Mouse (Mus musculus) forebrain, embryonic 14.5 days (tissue): Measurements from ENCODE around the gene Kalrn. TPM values are rescaled to one million over a fixed set of nuclear protein-coding genes. Genes with fewer than 3 reads are reported as not detected.
A peak's percentile ranks its signal among the peaks of the same experiment; 100 is the strongest.

Experiments used
- ATAC-seq: fragments of 200-750 bp; cut with Nextera tagmentation; 2 replicates; pipeline ENCODE4 v1.8.0; 2017; ENCODE audit warnings: mild to moderate bottlenecking, moderate library complexity
- DNase-seq: peaks from one replicate; pipeline ENCODE4 v3.0.0-alpha.2; 2015; ENCODE audit warnings: low spot score
- H3K27ac ChIP-seq: fragments of 300-500 bp; sonication (generic); 2 replicates; pipeline ENCODE4 v1.5.1; 2014; ENCODE audit warnings: low read depth, mild to moderate bottlenecking, control low read depth, low read length, moderate library complexity
- H3K27me3 ChIP-seq: fragments of 300-500 bp; sonication (generic); replicated peaks from 2 replicates; pipeline ENCODE4 v1.6.1; 2014; ENCODE audit warnings: low read length, control low read depth, mixed read lengths; ENCODE audit not compliant: control insufficient read depth, insufficient read depth
- H3K36me3 ChIP-seq: fragments of 300-500 bp; sonication (generic); 2 replicates; pipeline ENCODE4 v1.6.1; 2014; ENCODE audit warnings: low read length, control low read depth; ENCODE audit not compliant: control insufficient read depth, insufficient read depth
- H3K4me1 ChIP-seq: fragments of 300-500 bp; sonication (generic); 2 replicates; pipeline ENCODE4 v1.6.1; 2014; ENCODE audit warnings: antibody characterized with exemption, low read length, control low read depth; ENCODE audit not compliant: control insufficient read depth, insufficient read depth
- H3K4me2 ChIP-seq: fragments of 300-500 bp; sonication (generic); 2 replicates; pipeline ENCODE4 v1.6.1; 2014; ENCODE audit warnings: mild to moderate bottlenecking, control low read depth, low read length
- H3K4me3 ChIP-seq: fragments of 300-500 bp; sonication (generic); 2 replicates; pipeline ENCODE4 v1.5.1; 2014; ENCODE audit warnings: low read depth, low read length, control low read depth
- H3K9ac ChIP-seq: fragments of 300-500 bp; sonication (generic); 2 replicates; pipeline ENCODE4 v1.6.1; 2014; ENCODE audit warnings: mild to moderate bottlenecking, low read length, control low read depth, moderate library complexity
- H3K9me3 ChIP-seq: fragments of 300-500 bp; sonication (generic); replicated peaks from 2 replicates; pipeline ENCODE4 v1.6.1; 2016; ENCODE audit warnings: low read length, control low read depth, mixed read lengths; ENCODE audit not compliant: control insufficient read depth
- WGBS: fragments of 180-500 bp; shearing (Covaris S2); extraction: QIAGEN DNeasy Blood & Tissue Kit; methylation state at CpG from one replicate; pipeline ENCODE4 v1.1.7; 2014; 5-methylcytosine and 5-hydroxymethylcytosine counted together
- polyA plus RNA-seq: library from polyadenylated mRNA; unstranded; fragments of >200 nt; fragmentation: Nextera tagmentation; extraction: Ambion mirVana; gene quantifications from 2 replicates; pipeline ENCODE4 v1.2.1, GENCODE M21; 2014

The Kalrn gene
- polyA plus RNA-seq, 1 experiment from 2014 or later: 19.7 TPM

DNA sequence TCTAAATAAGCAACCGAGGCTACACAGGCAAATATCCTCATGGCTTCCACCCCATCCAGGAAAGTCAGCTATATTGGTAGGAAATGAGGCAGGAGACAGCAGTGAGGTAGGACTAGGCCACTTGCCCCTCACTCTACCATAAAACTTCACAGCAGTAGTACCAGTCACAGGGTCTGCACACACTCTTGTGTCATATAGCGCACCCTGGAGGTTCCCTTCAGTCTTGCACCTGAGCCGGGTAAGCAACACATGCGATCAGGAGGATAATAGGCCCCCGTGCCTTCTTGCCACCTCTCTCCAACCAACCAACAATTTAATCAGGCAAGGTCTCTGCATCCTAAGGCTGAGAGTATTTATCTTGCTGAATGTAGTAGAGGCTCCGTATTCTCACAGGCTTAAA, 278.8 kb downstream of the Kalrn start:
- H3K4me2 ChIP-seq: no peak overlapping the region
- no peak overlapping the region for H3K4me3 ChIP-seq
- H3K36me3 ChIP-seq: peaks cover 29% of the 10 kb centered on the region
- H3K27me3 ChIP-seq: no peaks in the 10 kb centered on the region
- no peak for ATAC-seq
- H3K9me3 ChIP-seq: no peaks in the 10 kb centered on the region
- H3K4me1 ChIP-seq: peaks cover under 1% of the 10 kb centered on the region; the same call in 1 of the 2 replicates
- H3K9ac ChIP-seq: no peak overlapping the region
- no peak overlapping the region for H3K27ac ChIP-seq
- WGBS: 84% methylated on average over 6 of the region's 6 CpGs
- no peak for DNase-seq

DNA sequence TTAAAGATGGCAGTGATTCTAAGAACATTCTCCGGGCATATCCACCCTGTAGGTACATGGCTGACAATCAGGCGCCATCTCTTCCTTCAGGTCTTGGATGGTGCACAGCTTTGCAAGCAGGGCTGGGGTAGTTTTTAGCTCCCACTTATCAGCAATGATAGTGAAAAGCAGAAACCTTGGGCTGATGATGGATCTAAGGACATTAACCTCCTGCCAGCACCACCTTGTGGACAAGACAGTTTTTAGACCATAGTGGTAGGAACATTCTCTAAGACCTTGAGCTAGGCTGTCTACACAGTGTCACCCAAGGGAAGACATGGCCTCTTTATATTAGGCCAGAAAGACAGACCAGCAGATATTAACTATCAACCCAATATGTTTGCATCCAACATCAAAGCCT, 279.7 kb downstream of the Kalrn start:
- 98% methylated on average over 2 of the region's 2 CpGs for WGBS
- H3K9me3 ChIP-seq: no peaks in the 10 kb centered on the region

DNA sequence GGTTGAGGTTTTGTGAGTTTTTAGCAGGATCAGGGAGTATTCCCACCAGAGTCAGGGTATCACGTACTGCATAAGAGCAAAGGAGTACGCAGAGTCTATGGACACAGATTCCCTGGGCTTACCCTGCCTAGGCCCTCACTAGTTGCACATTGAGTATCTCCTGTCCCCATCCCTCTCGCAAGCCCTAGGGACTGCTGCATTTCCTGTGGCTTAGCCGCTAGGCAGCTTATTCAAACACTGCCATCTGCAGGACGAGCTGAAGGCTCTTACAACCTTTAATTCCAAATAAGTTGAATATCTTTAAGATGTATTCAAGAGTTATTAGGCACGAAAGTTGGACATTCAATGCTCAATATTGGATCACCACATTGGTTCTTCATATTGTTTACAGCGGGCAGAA, 283.7 kb downstream of the Kalrn start:
- Histone ChIP-seq H3K27ac (no peak overlapping the region), H3K4me3 (no peak overlapping the region), H3K36me3 (peaks cover 20% of the 10 kb centered on the region), H3K27me3 (no peaks in the 10 kb centered on the region), H3K9me3 (no peaks in the 10 kb centered on the region), H3K9ac (no peak overlapping the region), H3K4me1 (peaks cover 4% of the 10 kb centered on the region; the same call in 1 of the 2 replicates), H3K4me2 (no peak overlapping the region)
- no peak for ATAC-seq
- 44% methylated on average over 7 of the region's 7 CpGs for WGBS
- peak; percentile 69 for DNase-seq

More for the DNA sequence above, 279.7 kb downstream of the Kalrn start:
- Histone ChIP-seq H3K4me1 (peaks cover 4% of the 10 kb centered on the region; the same call in 1 of the 2 replicates), H3K9ac (no peak overlapping the region), H3K4me2 (no peak overlapping the region), H3K27me3 (no peaks in the 10 kb centered on the region), H3K4me3 (no peak overlapping the region), H3K36me3 (peaks cover 29% of the 10 kb centered on the region), H3K27ac (no peak overlapping the region)
- no peak for DNase-seq
- no peak for ATAC-seq

DNA sequence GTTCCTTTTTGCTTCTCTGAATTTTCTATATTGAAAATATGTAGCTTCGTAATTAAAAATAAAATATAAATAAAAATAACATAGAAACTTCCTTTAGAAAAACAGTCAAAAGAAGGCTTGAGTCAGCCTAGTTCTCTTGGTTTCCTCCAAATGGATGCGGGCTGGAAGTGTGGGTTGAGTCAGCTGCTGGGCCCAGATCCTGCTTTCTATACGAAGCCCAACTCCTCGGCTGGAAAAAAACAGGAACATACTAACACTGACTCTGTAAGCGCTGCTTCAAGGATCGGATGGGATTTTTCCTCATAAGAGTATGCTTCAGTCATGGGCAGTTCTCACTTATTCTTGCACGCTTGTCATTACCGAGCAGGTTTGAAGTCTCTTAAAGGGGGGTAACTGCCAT, 291.3 kb downstream of the Kalrn start:
- DNase-seq (no peak), ATAC-seq (no peak)
- Histone ChIP-seq H3K4me3 (no peak overlapping the region), H3K27ac (no peak overlapping the region), H3K27me3 (no peaks in the 10 kb centered on the region), H3K4me1 (no peaks in the 10 kb centered on the region), H3K36me3 (peaks cover 4% of the 10 kb centered on the region; the same call in 1 of the 2 replicates), H3K9ac (no peak overlapping the region), H3K4me2 (no peak overlapping the region), H3K9me3 (no peaks in the 10 kb centered on the region)
- WGBS: 91% methylated on average over 8 of the region's 8 CpGs

DNA sequence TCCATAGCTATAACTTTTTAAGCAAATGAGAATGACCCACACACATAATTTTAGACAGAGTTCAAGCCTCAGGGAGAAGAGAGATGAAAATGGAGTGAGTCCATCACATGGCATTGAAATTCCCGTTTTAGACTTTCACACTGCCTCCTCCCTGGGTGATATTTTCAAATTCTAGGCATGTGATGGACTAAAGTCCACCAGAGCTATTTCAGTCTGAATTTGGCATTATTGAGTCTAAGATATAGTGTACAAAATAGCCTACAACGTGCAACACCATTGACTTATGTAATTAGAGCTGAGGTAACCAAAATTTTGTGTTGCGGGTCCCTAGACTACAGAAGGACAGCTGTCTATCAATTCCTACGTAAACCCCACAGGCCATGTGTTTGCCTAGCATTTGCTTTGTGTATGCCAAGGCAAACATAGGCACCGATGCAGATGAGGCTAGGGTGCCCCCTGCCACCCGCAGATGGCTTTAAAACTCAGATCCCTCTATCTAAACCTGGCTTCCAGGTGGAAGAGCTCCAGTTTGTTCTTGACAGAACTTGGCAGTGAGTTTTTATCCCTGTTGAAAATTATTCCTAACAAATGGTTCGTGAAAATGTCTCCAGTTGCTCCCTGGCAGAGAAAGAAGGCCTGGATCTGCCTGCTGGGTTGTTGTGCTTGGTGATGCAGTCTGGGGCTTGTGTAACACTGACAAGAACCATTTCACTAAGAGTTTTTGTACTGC, 293.5 kb downstream of the Kalrn start:
- no peak overlapping the region; the same call in 1 of the 2 replicates for H3K27ac ChIP-seq
- no peaks in the 10 kb centered on the region for H3K9me3 ChIP-seq
- peak; percentile 81; the same call in 1 of the 2 replicates for ATAC-seq
- peaks cover 4% of the 10 kb centered on the region; the same call in 1 of the 2 replicates for H3K36me3 ChIP-seq
- 76% methylated on average over 7 of the region's 7 CpGs for WGBS
- H3K9ac ChIP-seq: no peak overlapping the region
- no peak overlapping the region for H3K4me2 ChIP-seq
- no peaks in the 10 kb centered on the region for H3K4me1 ChIP-seq
- peak; percentile 71 for DNase-seq
- no peaks in the 10 kb centered on the region for H3K27me3 ChIP-seq
- no peak overlapping the region for H3K4me3 ChIP-seq

DNA sequence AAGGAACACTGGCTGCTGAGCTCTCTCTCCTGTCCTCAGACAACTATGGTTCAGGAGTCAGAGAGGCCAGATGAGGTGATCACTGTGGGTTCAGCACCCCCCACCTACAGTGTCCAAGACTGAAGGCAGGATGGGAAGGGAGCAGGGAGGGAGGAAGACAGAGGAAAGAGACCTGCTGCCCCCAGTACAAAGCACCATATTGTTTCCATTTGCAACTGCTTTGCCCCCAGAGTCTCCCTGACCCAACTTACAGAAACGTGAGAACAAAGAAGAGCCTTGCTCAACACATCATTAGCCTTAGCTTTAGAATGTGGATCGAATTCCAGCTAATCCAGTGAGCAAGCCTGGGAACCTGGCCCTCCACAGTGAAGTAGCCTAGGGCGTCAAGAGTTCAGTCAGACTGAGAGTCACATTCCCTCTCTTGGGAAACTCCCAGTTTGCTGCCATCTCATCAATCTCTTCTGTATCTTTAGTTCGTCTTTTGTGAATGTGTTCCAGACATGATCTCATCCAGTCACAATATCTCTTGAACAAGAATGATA, 295.0 kb downstream of the Kalrn start:
- Histone ChIP-seq H3K4me1 (no peaks in the 10 kb centered on the region), H3K4me3 (no peak overlapping the region), H3K9ac (no peak overlapping the region), H3K4me2 (no peak overlapping the region), H3K27ac (no peak overlapping the region), H3K9me3 (no peaks in the 10 kb centered on the region), H3K27me3 (no peaks in the 10 kb centered on the region), H3K36me3 (peaks cover 4% of the 10 kb centered on the region; the same call in 1 of the 2 replicates)
- ATAC-seq (no peak), DNase-seq (no peak)
- WGBS: 31% methylated on average over 4 of the region's 4 CpGs

DNA sequence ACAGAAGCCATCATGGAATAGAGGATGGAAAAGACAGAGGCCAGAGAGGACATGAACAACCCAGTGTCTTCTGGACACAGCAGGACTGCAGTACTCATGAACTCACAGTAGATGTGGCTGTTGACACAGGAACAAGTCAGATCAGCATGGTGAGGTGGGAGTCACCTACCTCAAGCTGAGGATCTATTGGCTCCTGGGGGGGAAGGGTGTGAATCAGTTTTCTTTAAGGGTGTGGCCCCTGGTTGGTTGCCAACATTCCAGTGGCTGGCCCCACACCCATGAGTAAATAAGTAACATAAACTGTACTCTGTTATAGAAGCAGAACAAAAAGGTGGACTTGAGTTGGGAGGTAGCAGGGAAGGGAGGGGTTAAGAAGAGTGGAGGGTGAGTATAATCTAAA, 298.7 kb downstream of the Kalrn start:
- H3K4me2 ChIP-seq: no peak overlapping the region
- H3K4me3 ChIP-seq: no peak overlapping the region
- DNase-seq: no peak
- H3K9me3 ChIP-seq: no peaks in the 10 kb centered on the region
- no peak overlapping the region for H3K27ac ChIP-seq
- no peaks in the 10 kb centered on the region for H3K36me3 ChIP-seq
- no peak for ATAC-seq
- H3K27me3 ChIP-seq: no peaks in the 10 kb centered on the region
- H3K9ac ChIP-seq: no peak overlapping the region
- no peaks in the 10 kb centered on the region for H3K4me1 ChIP-seq

DNA sequence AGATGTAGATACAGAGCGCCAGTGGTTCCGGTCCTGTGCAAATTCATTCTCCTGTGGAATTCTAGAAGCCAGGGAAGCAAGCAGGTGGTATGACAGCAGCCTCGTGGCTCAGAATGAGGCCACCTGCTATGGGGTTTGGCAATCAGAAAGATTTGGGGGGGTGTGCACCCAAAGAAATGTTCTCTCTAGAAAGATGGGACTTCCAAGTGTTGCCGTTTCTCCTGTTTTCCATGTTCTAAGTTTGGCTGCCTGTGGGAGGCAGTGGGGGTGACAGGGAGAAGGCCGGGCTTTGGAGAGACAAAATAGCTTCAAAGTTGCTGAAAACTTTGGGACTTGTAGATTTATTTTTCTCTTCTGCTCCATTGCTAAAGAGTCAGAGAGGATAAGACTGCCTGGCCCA, 301.9 kb downstream of the Kalrn start:
- WGBS: 88% methylated on average over 5 of the region's 5 CpGs
- H3K4me2 ChIP-seq: no peak overlapping the region
- no peaks in the 10 kb centered on the region for H3K4me1 ChIP-seq
- H3K9ac ChIP-seq: no peak overlapping the region
- H3K36me3 ChIP-seq: no peaks in the 10 kb centered on the region
- H3K27me3 ChIP-seq: no peaks in the 10 kb centered on the region
- H3K9me3 ChIP-seq: no peaks in the 10 kb centered on the region
- no peak overlapping the region for H3K4me3 ChIP-seq
- ATAC-seq: no peak
- no peak overlapping the region for H3K27ac ChIP-seq
- DNase-seq: no peak

DNA sequence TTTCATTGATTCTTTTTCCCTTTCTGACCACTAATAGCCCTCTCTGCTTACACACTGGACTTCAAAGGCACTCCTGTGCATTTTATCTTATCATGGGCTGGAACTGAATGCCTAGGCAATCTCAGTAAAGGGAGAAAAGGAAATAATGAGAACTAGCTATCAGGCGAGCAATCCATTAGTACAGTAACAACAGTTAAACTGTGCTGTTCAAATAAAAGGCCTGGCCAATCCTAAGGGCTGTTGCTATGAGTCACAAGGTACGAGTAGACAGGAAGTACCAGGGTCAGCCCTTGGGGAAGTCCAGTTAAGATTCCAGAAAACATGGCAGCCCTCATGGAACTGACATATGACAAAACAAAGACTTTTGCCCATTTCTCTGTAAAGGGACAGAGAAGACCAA, 302.7 kb downstream of the Kalrn start:
- DNase-seq: no peak
- Histone ChIP-seq H3K4me2 (no peak overlapping the region), H3K9ac (no peak overlapping the region), H3K36me3 (no peaks in the 10 kb centered on the region), H3K27ac (no peak overlapping the region), H3K27me3 (no peaks in the 10 kb centered on the region), H3K4me1 (no peaks in the 10 kb centered on the region), H3K4me3 (no peak overlapping the region), H3K9me3 (no peaks in the 10 kb centered on the region)
- WGBS: 81% methylated on average over 2 of the region's 2 CpGs
- ATAC-seq: no peak
